ENCODE assay signal across 11 mouse cellular contexts in genomic region chr15:102455993-102456392, GRCm38 (mm10). TPM values are rescaled to one million over a fixed set of nuclear protein-coding genes. Genes with fewer than 3 reads are reported as not detected.
DNase-seq lines count a peak whose midpoint lies in the region; ATAC-seq lines count a peak whose summit lies in the region.
"Had no signal": no experiment of that assay in that cellular context is flagged by ENCODE, and none has a peak within 500 bp of the region (broad histone marks: within the 10 kb centered on the region; RNA-seq: fewer than 3 reads in every experiment).

No protein-coding gene starts in this region.

- H3K27ac ChIP-seq in liver, embryonic 12.5 days: no peak overlapping the region
- H3K27ac ChIP-seq: limb, embryonic 12.5 days; neural tube, embryonic 13.5 days had no signal

- intact Hi-C loops in heart, postnatal 36 days (cut with DNase I): no loop called here

- H3K9ac ChIP-seq in liver, embryonic 12.5 days: no peak overlapping the region
- H3K9ac ChIP-seq: limb, embryonic 12.5 days; neural tube, embryonic 13.5 days had no signal

- no peaks in the 10 kb centered on the region for H3K36me3 ChIP-seq in liver, embryonic 12.5 days
- H3K36me3 ChIP-seq: limb, embryonic 12.5 days; neural tube, embryonic 13.5 days had no signal

- no peaks in the 10 kb centered on the region for H3K9me3 ChIP-seq in liver, embryonic 12.5 days (replicated peaks)
- H3K9me3 ChIP-seq: limb, embryonic 12.5 days; neural tube, embryonic 13.5 days had no signal

- no peak overlapping the region for H3K4me2 ChIP-seq in liver, embryonic 12.5 days
- H3K4me2 ChIP-seq: limb, embryonic 12.5 days; neural tube, embryonic 13.5 days had no signal

- no peaks in the 10 kb centered on the region for H3K27me3 ChIP-seq in liver, embryonic 12.5 days (replicated peaks)
- H3K27me3 ChIP-seq: limb, embryonic 12.5 days; neural tube, embryonic 13.5 days had no signal

- WGBS in liver, embryonic 12.5 days (ENCODE audit: insufficient replicate concordance): 46% methylated on average over 6 of the region's 6 CpGs

- no peak overlapping the region for H3K4me3 ChIP-seq in liver, embryonic 12.5 days
- H3K4me3 ChIP-seq: limb, embryonic 12.5 days; neural tube, embryonic 13.5 days had no signal

- peaks cover 59% of the 10 kb centered on the region for H3K4me1 ChIP-seq in liver, embryonic 12.5 days

- ATAC-seq in liver, embryonic 12.5 days: no peak

- peak; percentile 41 for DNase-seq in cerebellum, adult 11-12 months
- DNase-seq in cerebellum, postnatal 4 days (ENCODE audit: low spot score in 2 of 2): no peak
- DNase-seq in liver: peak; percentile 59
- DNase-seq in c-Kit-positive CD71-positive TER-119-positive erythroid progenitor cells, embryonic 14.5 days (ENCODE audit: low spot score): peak; percentile 48
- peak; percentile 60 for DNase-seq in retina, postnatal 1 day
- DNase-seq in frontal cortex, postnatal 25 days (ENCODE audit: low spot score in 2 of 2): no peak
- DNase-seq in heart, postnatal 36 days: no peak

RNA-seq across cellular contexts. Expression of gene Prr13, which starts 2.8 kb away (rescaled TPM):
- polyA plus RNA-seq in liver, embryonic 12.5 days (2016; fragmentation: Nextera tagmentation; extraction: Ambion mirVana): 119 and 126 TPM in 2 replicates
- total RNA-seq in heart, postnatal 36 days (2021): 10 to 100 TPM; 19.4 to 26.1 TPM

RNA-seq across cellular contexts. Expression of gene Amhr2, which starts 10.8 kb away (rescaled TPM):
- polyA plus RNA-seq in liver, embryonic 12.5 days (2016; fragmentation: Nextera tagmentation; extraction: Ambion mirVana): 0.12 and 0.31 TPM in 2 replicates
- total RNA-seq in heart, postnatal 36 days (2021): under 1 TPM; 0.16 to 0.78 TPM
- total RNA-seq: hematopoietic stem cell, adult 5-6 weeks had no signal

RNA-seq across cellular contexts. Expression of gene Pcbp2, which starts 14.3 kb away (rescaled TPM):
- 101 and 104 TPM in 2 replicates for polyA plus RNA-seq in liver, embryonic 12.5 days (2016; fragmentation: Nextera tagmentation; extraction: Ambion mirVana)
- 100 to 1,000 TPM; 482 to 500 TPM for total RNA-seq in heart, postnatal 36 days (2021)

RNA-seq across cellular contexts. Expression of gene Gm10337, which starts 47.5 kb away (rescaled TPM):
- polyA plus RNA-seq in liver, embryonic 12.5 days (2016; fragmentation: Nextera tagmentation; extraction: Ambion mirVana): not detected in 2 replicates
- total RNA-seq in heart, postnatal 36 days (2021): not detected
- total RNA-seq: hematopoietic stem cell, adult 5-6 weeks had no signal
- polyA plus RNA-seq: limb, embryonic 12.5 days had no signal

RNA-seq across cellular contexts. Expression of gene Sp1, which starts 50.0 kb away (rescaled TPM):
- 5.1 and 5.6 TPM in 2 replicates for polyA plus RNA-seq in liver, embryonic 12.5 days (2016; fragmentation: Nextera tagmentation; extraction: Ambion mirVana)
- total RNA-seq in heart, postnatal 36 days (2021): 10 to 100 TPM; 45.7 to 49.1 TPM

Comparison
In these comparisons a context has a peak if more than half of its experiments do, and no peak if none do; other contexts are left out.
1. DNase-seq: peak in cerebellum, adult 11-12 months (single experiment), liver (single experiment), c-Kit-positive CD71-positive TER-119-positive erythroid progenitor cells, embryonic 14.5 days (single experiment) and retina, postnatal 1 day (single experiment); none in cerebellum, postnatal 4 days (0 of 2), frontal cortex, postnatal 25 days (0 of 2) and heart, postnatal 36 days (0 of 2).